Mouse (Mus musculus) hindbrain, embryonic 13.5 days (tissue): ENCODE measurements at regions not wholly inside any gene's neighbourhood (a gene's known extent, or its start where the extent isn't known, plus 50 kb on each side); places are given as distances from the start of the nearest gene placed in this dataset.

Source experiments
- ATAC-seq: fragments of 200-750 bp; cut with Nextera tagmentation; 2 replicates; pipeline ENCODE4 v1.8.0; 2017; ENCODE audit warnings: moderate TSS enrichment; ENCODE audit not compliant: low FRiP score
- H3K27ac ChIP-seq: fragments of 300-500 bp; sonication (generic); 2 replicates; pipeline ENCODE4 v1.5.1; 2015; ENCODE audit warnings: inconsistent platforms, mild to moderate bottlenecking, moderate library complexity
- H3K27me3 ChIP-seq: fragments of 300-500 bp; sonication (generic); 2 replicates; pipeline ENCODE4 v1.6.1; 2015; ENCODE audit warnings: mild to moderate bottlenecking, inconsistent platforms
- H3K36me3 ChIP-seq: fragments of 300-500 bp; sonication (generic); 2 replicates; pipeline ENCODE4 v1.6.1; 2015; ENCODE audit warnings: mild to moderate bottlenecking, inconsistent platforms
- H3K4me1 ChIP-seq: fragments of 300-500 bp; sonication (generic); replicated peaks from 2 replicates; pipeline ENCODE4 v1.6.1; 2015; ENCODE audit warnings: inconsistent platforms
- H3K4me2 ChIP-seq: fragments of 300-500 bp; sonication (generic); 2 replicates; pipeline ENCODE4 v1.6.1; 2015; ENCODE audit warnings: inconsistent platforms, mild to moderate bottlenecking, moderate library complexity
- H3K4me3 ChIP-seq: fragments of 300-500 bp; sonication (generic); 2 replicates; pipeline ENCODE4 v1.5.1; 2015; ENCODE audit warnings: mild to moderate bottlenecking, inconsistent platforms
- H3K9ac ChIP-seq: fragments of 300-500 bp; sonication (generic); 2 replicates; pipeline ENCODE4 v1.6.1; 2015; ENCODE audit warnings: mild to moderate bottlenecking, inconsistent platforms
- H3K9me3 ChIP-seq: fragments of 300-500 bp; sonication (generic); 2 replicates; pipeline ENCODE4 v1.6.1; 2016; ENCODE audit warnings: inconsistent platforms
- WGBS: fragments of 180-500 bp; shearing (Covaris S2); methylation state at CpG from one replicate; pipeline ENCODE4 v1.1.7; 2015; 5-methylcytosine and 5-hydroxymethylcytosine counted together

GRCm38 (mm10) chr15:72331262-72331661 lies 1503.1 kb upstream of the Gm6569 start:
- no peaks in the 10 kb centered on the region for H3K27me3 ChIP-seq
- ATAC-seq, result no peak
- H3K4me3 ChIP-seq, result no peak overlapping the region
- no peak overlapping the region for H3K27ac ChIP-seq
- H3K9ac ChIP-seq, result no peak overlapping the region
- H3K9me3 ChIP-seq, result no peaks in the 10 kb centered on the region
- H3K36me3 ChIP-seq, result no peaks in the 10 kb centered on the region
- 67% methylated on average over 4 of the region's 4 CpGs for WGBS
- H3K4me2 ChIP-seq, result no peak overlapping the region
- H3K4me1 ChIP-seq, result peaks cover 8% of the 10 kb centered on the region; the same call in 1 of the 2 replicates

GRCm38 (mm10) chr15:72334497-72334896 lies 1499.9 kb upstream of the Gm6569 start:
- ATAC-seq, result no peak
- H3K9me3 ChIP-seq, result no peaks in the 10 kb centered on the region
- 55% methylated on average over 4 of the region's 4 CpGs for WGBS

GRCm38 (mm10) chr15:72339629-72340028 lies 1494.7 kb upstream of the Gm6569 start:
- no peaks in the 10 kb centered on the region for H3K27me3 ChIP-seq
- no peak for ATAC-seq
- H3K27ac ChIP-seq, result no peak overlapping the region
- H3K9ac ChIP-seq, result no peak overlapping the region
- H3K4me1 ChIP-seq, result 0 out of 2 replicates have a peak, but pooled peaks cover 3% of the 10 kb centered on the region
- no peaks in the 10 kb centered on the region for H3K9me3 ChIP-seq
- 92% methylated on average over 1 of the region's 1 CpGs for WGBS
- H3K36me3 ChIP-seq, result no peaks in the 10 kb centered on the region
- no peak overlapping the region for H3K4me3 ChIP-seq
- no peak overlapping the region for H3K4me2 ChIP-seq

More at GRCm38 (mm10) chr15:72334497-72334896, 1499.9 kb upstream of the Gm6569 start:
- H3K4me1 ChIP-seq, result peaks cover 8% of the 10 kb centered on the region; the same call in 1 of the 2 replicates
- H3K9ac ChIP-seq, result no peak overlapping the region
- H3K27me3 ChIP-seq, result no peaks in the 10 kb centered on the region
- no peak overlapping the region for H3K4me3 ChIP-seq
- H3K4me2 ChIP-seq, result no peak overlapping the region
- no peaks in the 10 kb centered on the region for H3K36me3 ChIP-seq
- no peak overlapping the region for H3K27ac ChIP-seq

- WGBS, result 88% methylated on average over 2 of the region's 2 CpGs
- Histone ChIP-seq H3K27me3 (no peaks in the 10 kb centered on the region), H3K27ac (no peak overlapping the region), H3K4me3 (no peak overlapping the region), H3K9me3 (no peaks in the 10 kb centered on the region), H3K9ac (no peak overlapping the region), H3K4me1 (0 out of 2 replicates have a peak, but pooled peaks cover 3% of the 10 kb centered on the region), H3K36me3 (no peaks in the 10 kb centered on the region), H3K4me2 (no peak overlapping the region)
- no peak for ATAC-seq
Observed at GRCm38 (mm10) chr15:72341991-72342390, 1492.4 kb upstream of the Gm6569 start.

- no peak overlapping the region for H3K4me3 ChIP-seq
- H3K36me3 ChIP-seq, result no peaks in the 10 kb centered on the region
- no peak overlapping the region for H3K9ac ChIP-seq
- 0 out of 2 replicates have a peak, but pooled peaks cover 3% of the 10 kb centered on the region for H3K4me1 ChIP-seq
- H3K27ac ChIP-seq, result no peak overlapping the region
- 84% methylated on average over 4 of the region's 4 CpGs for WGBS
- no peak for ATAC-seq
- no peaks in the 10 kb centered on the region for H3K27me3 ChIP-seq
- no peak overlapping the region for H3K4me2 ChIP-seq
- H3K9me3 ChIP-seq, result no peaks in the 10 kb centered on the region
Observed at GRCm38 (mm10) chr15:72342504-72342903, 1491.9 kb upstream of the Gm6569 start.

- no peak overlapping the region for H3K9ac ChIP-seq
- H3K4me2 ChIP-seq, result no peak overlapping the region
- H3K36me3 ChIP-seq, result no peaks in the 10 kb centered on the region
- H3K27me3 ChIP-seq, result no peaks in the 10 kb centered on the region
- H3K4me3 ChIP-seq, result no peak overlapping the region
- ATAC-seq, result no peak
- 0 out of 2 replicates have a peak, but pooled peaks cover 3% of the 10 kb centered on the region for H3K4me1 ChIP-seq
- no peaks in the 10 kb centered on the region for H3K9me3 ChIP-seq
- no peak overlapping the region for H3K27ac ChIP-seq
Observed at GRCm38 (mm10) chr15:72343794-72344193, 1490.6 kb upstream of the Gm6569 start.

GRCm38 (mm10) chr15:72353371-72353770 lies 1481.0 kb upstream of the Gm6569 start:
- no peak overlapping the region for H3K9ac ChIP-seq
- H3K27ac ChIP-seq, result no peak overlapping the region
- no peaks in the 10 kb centered on the region for H3K9me3 ChIP-seq
- no peak overlapping the region for H3K4me2 ChIP-seq
- H3K4me3 ChIP-seq, result no peak overlapping the region
- ATAC-seq, result no peak
- WGBS, result 87% methylated on average over 4 of the region's 4 CpGs
- H3K27me3 ChIP-seq, result no peaks in the 10 kb centered on the region
- H3K36me3 ChIP-seq, result no peaks in the 10 kb centered on the region
- no peaks in the 10 kb centered on the region for H3K4me1 ChIP-seq

- Histone ChIP-seq H3K27ac (no peak overlapping the region), H3K9ac (no peak overlapping the region), H3K9me3 (no peaks in the 10 kb centered on the region), H3K36me3 (no peaks in the 10 kb centered on the region), H3K4me3 (no peak overlapping the region), H3K27me3 (no peaks in the 10 kb centered on the region), H3K4me2 (no peak overlapping the region), H3K4me1 (no peaks in the 10 kb centered on the region)
- ATAC-seq, result no peak
Observed at GRCm38 (mm10) chr15:72355626-72356025, 1478.7 kb upstream of the Gm6569 start.

- WGBS, result 90% methylated on average over 6 of the region's 6 CpGs
- H3K36me3 ChIP-seq, result no peaks in the 10 kb centered on the region
- H3K4me2 ChIP-seq, result no peak overlapping the region
- ATAC-seq, result no peak
- H3K27ac ChIP-seq, result no peak overlapping the region
- no peak overlapping the region for H3K4me3 ChIP-seq
- no peak overlapping the region for H3K9ac ChIP-seq
- H3K27me3 ChIP-seq, result no peaks in the 10 kb centered on the region
- no peaks in the 10 kb centered on the region for H3K9me3 ChIP-seq
- H3K4me1 ChIP-seq, result no peaks in the 10 kb centered on the region
Observed at GRCm38 (mm10) chr15:72359636-72360035, 1474.7 kb upstream of the Gm6569 start.

GRCm38 (mm10) chr15:72360049-72360448 lies 1474.3 kb upstream of the Gm6569 start:
- no peak overlapping the region for H3K9ac ChIP-seq
- no peak overlapping the region for H3K27ac ChIP-seq
- no peaks in the 10 kb centered on the region for H3K36me3 ChIP-seq
- ATAC-seq, result no peak
- no peak overlapping the region for H3K4me3 ChIP-seq
- H3K27me3 ChIP-seq, result no peaks in the 10 kb centered on the region
- no peaks in the 10 kb centered on the region for H3K9me3 ChIP-seq
- WGBS, result 100% methylated on average over 3 of the region's 3 CpGs
- no peak overlapping the region for H3K4me2 ChIP-seq
- H3K4me1 ChIP-seq, result no peaks in the 10 kb centered on the region

- WGBS, result 87% methylated on average over 4 of the region's 4 CpGs
- Histone ChIP-seq H3K9ac (no peak overlapping the region), H3K27ac (no peak overlapping the region), H3K9me3 (no peaks in the 10 kb centered on the region), H3K27me3 (no peaks in the 10 kb centered on the region), H3K36me3 (no peaks in the 10 kb centered on the region), H3K4me2 (no peak overlapping the region), H3K4me1 (no peaks in the 10 kb centered on the region), H3K4me3 (no peak overlapping the region)
- ATAC-seq, result no peak
Observed at GRCm38 (mm10) chr15:72360463-72361030, 1473.8 kb upstream of the Gm6569 start.

- Histone ChIP-seq H3K9ac (no peak overlapping the region), H3K36me3 (no peaks in the 10 kb centered on the region), H3K4me1 (no peaks in the 10 kb centered on the region), H3K27ac (no peak overlapping the region), H3K4me3 (no peak overlapping the region), H3K9me3 (no peaks in the 10 kb centered on the region), H3K27me3 (no peaks in the 10 kb centered on the region), H3K4me2 (no peak overlapping the region)
- WGBS, result 93% methylated on average over 4 of the region's 4 CpGs
- no peak for ATAC-seq
Observed at GRCm38 (mm10) chr15:72373041-72373440, 1461.3 kb upstream of the Gm6569 start.

- Histone ChIP-seq H3K36me3 (no peaks in the 10 kb centered on the region), H3K9me3 (no peaks in the 10 kb centered on the region), H3K27ac (no peak overlapping the region), H3K9ac (no peak overlapping the region), H3K4me2 (no peak overlapping the region), H3K27me3 (no peaks in the 10 kb centered on the region), H3K4me3 (no peak overlapping the region), H3K4me1 (peaks cover 9% of the 10 kb centered on the region)
- ATAC-seq, result no peak
Observed at GRCm38 (mm10) chr15:72377201-72377600, 1457.2 kb upstream of the Gm6569 start.
